Mouse (Mus musculus): Measurements from ENCODE around the gene Defb25.

DNA sequence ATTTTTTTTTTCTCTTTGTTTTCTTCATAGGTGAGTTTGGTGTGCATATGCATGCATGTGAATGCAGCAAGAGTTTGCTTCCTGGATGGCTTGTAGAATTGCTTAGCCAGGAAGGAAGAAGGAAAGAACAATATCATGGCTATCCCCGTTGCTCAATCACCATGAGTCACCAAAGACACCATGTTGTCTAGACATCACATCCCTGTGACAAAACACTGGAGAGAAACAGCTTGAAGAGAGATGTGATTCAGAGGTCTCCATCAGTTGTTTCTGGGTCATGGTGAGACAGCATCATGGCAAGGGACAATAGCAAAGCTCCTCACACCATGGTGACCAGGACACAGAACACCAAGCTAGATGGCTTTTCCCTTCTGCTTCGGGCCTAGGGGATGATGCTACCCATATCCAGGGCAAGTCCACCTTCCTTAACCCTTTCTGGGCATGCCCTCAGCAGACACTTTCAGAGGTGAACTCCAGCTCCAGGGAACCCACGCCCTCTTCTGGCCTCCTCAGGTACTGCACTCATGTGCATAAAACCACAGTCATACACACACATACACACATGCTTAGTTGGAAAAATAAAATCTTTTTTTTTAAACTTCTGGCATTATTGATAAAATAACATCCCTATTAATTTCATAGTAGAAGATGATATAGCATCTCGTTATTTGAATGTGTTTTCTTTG is 21.4 kb downstream of the Defb25 start:
- TF ChIP-seq CTCF (IDR thresholded peaks at IDR 0.05; ENCODE audit: borderline replicate concordance, insufficient read depth, low read length) (no peak), POLR2A (IDR thresholded peaks at IDR 0.05; ENCODE audit: low read depth, low read length) (no peak)

Data from embryonic fibroblast, embryonic 13.5 days (primary cell).